Mouse (Mus musculus) G1E (cell line): ENCODE results near the gene Cog4.

Experiments
- CTCF ChIP-seq: IDR thresholded peaks from 2 replicates; pipeline ENCODE4 v1.5.1; 2012; ENCODE audit warnings: low read depth, low read length, inconsistent platforms, mixed read lengths
- POLR2AphosphoS5 ChIP-seq: IDR thresholded peaks from 2 replicates; pipeline ENCODE4 v1.6.1; 2012; ENCODE audit warnings: low read depth, low read length, inconsistent platforms; ENCODE audit not compliant: insufficient replicate concordance

GRCm38 (mm10) chr8:110820257-110820656, 26.1 kb upstream of the Cog4 start:
- TF ChIP-seq CTCF, result no peak
- no peak for TF ChIP-seq POLR2AphosphoS5
